Mouse (Mus musculus) midbrain, embryonic 11.5 days (tissue): ENCODE measurements around the gene Hist1h4b. TPM values are rescaled to one million over a fixed set of nuclear protein-coding genes. Genes with fewer than 3 reads are reported as not detected.
A peak's percentile ranks its signal among the peaks of the same experiment; 100 is the strongest.

ENCODE experiments used
- ATAC-seq: fragments of 200-750 bp; cut with Nextera tagmentation; 2 replicates; pipeline ENCODE4 v1.8.0; 2017; ENCODE audit warnings: moderate TSS enrichment, moderate library complexity; ENCODE audit not compliant: low FRiP score
- DNase-seq: peaks from one replicate; pipeline ENCODE4 v3.0.0; 2015; ENCODE audit warnings: low spot score; ENCODE audit errors: missing footprints
- H3K27ac ChIP-seq: fragments of 300-500 bp; sonication (generic); 2 replicates; pipeline ENCODE4 v1.5.1; 2014; ENCODE audit warnings: low read depth, low read length
- H3K27me3 ChIP-seq: fragments of 300-500 bp; sonication (generic); 2 replicates; pipeline ENCODE4 v1.6.1; 2014; ENCODE audit warnings: mild to moderate bottlenecking, low read length, moderate library complexity, mixed read lengths; ENCODE audit not compliant: control insufficient read depth, insufficient read depth
- H3K36me3 ChIP-seq: fragments of 300-500 bp; sonication (generic); 2 replicates; pipeline ENCODE4 v1.6.1; 2014; ENCODE audit warnings: mild to moderate bottlenecking, low read length, moderate library complexity, mixed read lengths; ENCODE audit not compliant: control insufficient read depth, insufficient read depth
- H3K4me1 ChIP-seq: fragments of 300-500 bp; sonication (generic); 2 replicates; pipeline ENCODE4 v1.6.1; 2014; ENCODE audit warnings: low read length; ENCODE audit not compliant: control insufficient read depth, insufficient read depth
- H3K4me2 ChIP-seq: fragments of 300-500 bp; sonication (generic); 2 replicates; pipeline ENCODE4 v1.6.1; 2014; ENCODE audit warnings: mild to moderate bottlenecking, moderate library complexity
- H3K4me3 ChIP-seq: fragments of 300-500 bp; sonication (generic); 2 replicates; pipeline ENCODE4 v1.5.1; 2014; ENCODE audit warnings: low read depth, low read length
- H3K9ac ChIP-seq: fragments of 300-500 bp; sonication (generic); 2 replicates; pipeline ENCODE4 v1.6.1; 2014; ENCODE audit warnings: low read length
- H3K9me3 ChIP-seq: fragments of 300-500 bp; sonication (generic); 2 replicates; pipeline ENCODE4 v1.6.1; 2016; ENCODE audit warnings: low read length; ENCODE audit not compliant: control insufficient read depth
- WGBS: fragments of 180-500 bp; shearing (Covaris S2); extraction: QIAGEN DNeasy Blood & Tissue Kit; methylation state at CpG from one replicate; pipeline ENCODE4 v1.1.7; 2014; 5-methylcytosine and 5-hydroxymethylcytosine counted together
- polyA plus RNA-seq: library from polyadenylated mRNA; unstranded; fragments of >200 nt; fragmentation: Nextera tagmentation; extraction: Ambion mirVana; gene quantifications from 2 replicates; pipeline ENCODE4 v1.2.1, GENCODE M21; 2014

The Hist1h4b gene
- polyA plus RNA-seq, 1 experiment from 2014 or later: 3.9 TPM

GRCm38 (mm10) chr13:23738677-23739068 lies 18.1 kb upstream of the Hist1h4b start, which contains the start of gene Hist1h1c:
Hist1h1c (plus strand) TSS chr13:23738808.
- Histone ChIP-seq H3K4me1 (peaks cover 13% of the 10 kb centered on the region), H3K4me2 (peak within 1 kb of the TSS; percentile 93), H3K9me3 (no peaks in the 10 kb centered on the region), H3K36me3 (no peaks in the 10 kb centered on the region), H3K27me3 (no peaks in the 10 kb centered on the region), H3K27ac (peak within 1 kb of the TSS; percentile 98), H3K9ac (peak within 1 kb of the TSS; percentile 81), H3K4me3 (peak within 1 kb of the TSS; percentile 52)
- WGBS: 0% methylated on average over 32 of the region's 38 CpGs
- ATAC-seq: peak; percentile 96
- DNase-seq: peak; percentile 99

- Histone ChIP-seq H3K36me3 (no peaks in the 10 kb centered on the region), H3K27ac (peak overlapping the region; percentile 98), H3K9ac (peak overlapping the region; percentile 81), H3K4me1 (peaks cover 13% of the 10 kb centered on the region), H3K4me2 (peak overlapping the region; percentile 93), H3K27me3 (no peaks in the 10 kb centered on the region), H3K9me3 (no peaks in the 10 kb centered on the region), H3K4me3 (peak overlapping the region; percentile 52)
- DNase-seq (peak; percentile 98), ATAC-seq (peak; percentile 85)
- WGBS: under 1% methylated on average over 39 of the region's 39 CpGs
Measured at GRCm38 (mm10) chr13:23739069-23739921, 17.5 kb upstream of the Hist1h4b start.

GRCm38 (mm10) chr13:23739922-23740252 lies 16.9 kb upstream of the Hist1h4b start:
- no peaks in the 10 kb centered on the region for H3K36me3 ChIP-seq
- 1% methylated on average over 14 of the region's 14 CpGs for WGBS
- DNase-seq (no peak), ATAC-seq (no peak)
- peak overlapping the region; percentile 98 for H3K27ac ChIP-seq
- no peaks in the 10 kb centered on the region for H3K27me3 ChIP-seq
- peak overlapping the region; percentile 52 for H3K4me3 ChIP-seq
- peaks cover 13% of the 10 kb centered on the region for H3K4me1 ChIP-seq
- H3K9me3 ChIP-seq: no peaks in the 10 kb centered on the region
- peak overlapping the region; percentile 81 for H3K9ac ChIP-seq
- H3K4me2 ChIP-seq: peak overlapping the region; percentile 93

- DNase-seq: peak; percentile 90
- Histone ChIP-seq H3K4me1 (peaks cover 13% of the 10 kb centered on the region), H3K9me3 (no peaks in the 10 kb centered on the region), H3K9ac (peak overlapping the region; percentile 81), H3K4me3 (peak overlapping the region; percentile 52), H3K27ac (peak overlapping the region; percentile 98), H3K4me2 (peak overlapping the region; percentile 93), H3K27me3 (no peaks in the 10 kb centered on the region), H3K36me3 (no peaks in the 10 kb centered on the region)
- 36% methylated on average over 13 of the region's 13 CpGs for WGBS
- ATAC-seq: no peak
Measured at GRCm38 (mm10) chr13:23740256-23740840, 16.5 kb upstream of the Hist1h4b start.

- 61% methylated on average over 5 of the region's 5 CpGs for WGBS
- no peaks in the 10 kb centered on the region for H3K9me3 ChIP-seq
- H3K36me3 ChIP-seq: no peaks in the 10 kb centered on the region
- no peaks in the 10 kb centered on the region for H3K27me3 ChIP-seq
- no peak overlapping the region for H3K9ac ChIP-seq
- ATAC-seq: no peak
- DNase-seq: no peak
- peaks cover 13% of the 10 kb centered on the region for H3K4me1 ChIP-seq
- peak overlapping the region; percentile 93; the same call in 1 of the 2 replicates for H3K4me2 ChIP-seq
- H3K27ac ChIP-seq: no peak overlapping the region
- no peak overlapping the region for H3K4me3 ChIP-seq
Measured at GRCm38 (mm10) chr13:23740910-23741309, 15.9 kb upstream of the Hist1h4b start.

- ATAC-seq: no peak
- H3K9ac ChIP-seq: no peak overlapping the region
- H3K36me3 ChIP-seq: no peaks in the 10 kb centered on the region
- H3K27ac ChIP-seq: no peak overlapping the region
- no peaks in the 10 kb centered on the region for H3K9me3 ChIP-seq
- DNase-seq: no peak
- H3K27me3 ChIP-seq: no peaks in the 10 kb centered on the region
- peaks cover 13% of the 10 kb centered on the region for H3K4me1 ChIP-seq
- H3K4me3 ChIP-seq: no peak overlapping the region
- no peak overlapping the region for H3K4me2 ChIP-seq
Measured at GRCm38 (mm10) chr13:23742007-23742406, 14.8 kb upstream of the Hist1h4b start.

- ATAC-seq (no peak), DNase-seq (peak; percentile 88)
- no peak overlapping the region for H3K4me2 ChIP-seq
- no peak overlapping the region for H3K27ac ChIP-seq
- H3K9ac ChIP-seq: no peak overlapping the region
- no peaks in the 10 kb centered on the region for H3K9me3 ChIP-seq
- peaks cover 17% of the 10 kb centered on the region for H3K4me1 ChIP-seq
- no peaks in the 10 kb centered on the region for H3K27me3 ChIP-seq
- WGBS: 83% methylated on average over 5 of the region's 5 CpGs
- no peaks in the 10 kb centered on the region for H3K36me3 ChIP-seq
- no peak overlapping the region for H3K4me3 ChIP-seq
Measured at GRCm38 (mm10) chr13:23743215-23743614, 13.6 kb upstream of the Hist1h4b start.

GRCm38 (mm10) chr13:23743963-23744362 lies 12.8 kb upstream of the Hist1h4b start:
- peak; percentile 92 for DNase-seq
- Histone ChIP-seq H3K36me3 (no peaks in the 10 kb centered on the region), H3K27ac (peak overlapping the region; percentile 82), H3K9me3 (no peaks in the 10 kb centered on the region), H3K27me3 (no peaks in the 10 kb centered on the region), H3K9ac (peak overlapping the region; percentile 71; the same call in 1 of the 2 replicates), H3K4me2 (peak overlapping the region; percentile 61; the same call in 1 of the 2 replicates), H3K4me3 (no peak overlapping the region), H3K4me1 (peaks cover 17% of the 10 kb centered on the region)
- 44% methylated on average over 4 of the region's 4 CpGs for WGBS
- no peak for ATAC-seq
